Comparison of ENCODE assay signal across 13 mouse cellular contexts in genomic region chr2:131097087-131097486, GRCm38 (mm10). TPM values are rescaled to one million over a fixed set of nuclear protein-coding genes. Genes with fewer than 3 reads are reported as not detected.
DNase-seq lines count a peak whose midpoint lies in the region; ATAC-seq lines count a peak whose summit lies in the region.
"Had no signal": no experiment of that assay in that cellular context is flagged by ENCODE, and none has a peak within 500 bp of the region (broad histone marks: within the 10 kb centered on the region; RNA-seq: fewer than 3 reads in every experiment).

No protein-coding gene starts in this region.

- 69% methylated on average over 4 of the region's 4 CpGs for WGBS in heart, embryonic 13.5 days
- 55% methylated on average over 3 of the region's 4 CpGs for WGBS in lung, embryonic 15.5 days
- WGBS in embryonic facial prominence, embryonic 10.5 days = 83% methylated on average over 4 of the region's 4 CpGs
- 61% methylated on average over 4 of the region's 4 CpGs for WGBS in liver, embryonic 16.5 days (ENCODE audit: insufficient replicate concordance)

- H3K27me3 ChIP-seq in heart, embryonic 13.5 days (replicated peaks) = no peaks in the 10 kb centered on the region
- H3K27me3 ChIP-seq in lung, embryonic 15.5 days = no peaks in the 10 kb centered on the region
- no peaks in the 10 kb centered on the region for H3K27me3 ChIP-seq in embryonic facial prominence, embryonic 10.5 days (replicated peaks; ENCODE audit: low read depth, poor library complexity, severe bottlenecking)
- H3K27me3 ChIP-seq in liver, embryonic 16.5 days (ENCODE audit: control insufficient read depth, insufficient read depth, low read depth, low read length) = no peaks in the 10 kb centered on the region
- H3K27me3 ChIP-seq: forebrain, embryonic 15.5 days; neural tube, embryonic 15.5 days had no signal

- no peak overlapping the region for H3K4me3 ChIP-seq in heart, embryonic 13.5 days
- no peak overlapping the region for H3K4me3 ChIP-seq in lung, embryonic 15.5 days
- H3K4me3 ChIP-seq in embryonic facial prominence, embryonic 10.5 days = peak overlapping the region; percentile 43; the same call in 1 of the 2 replicates
- H3K4me3 ChIP-seq in liver, embryonic 16.5 days (ENCODE audit: low read depth, low read length) = no peak overlapping the region
- H3K4me3 ChIP-seq: forebrain, embryonic 15.5 days; neural tube, embryonic 15.5 days had no signal

- no peaks in the 10 kb centered on the region for H3K9me3 ChIP-seq in heart, embryonic 13.5 days
- no peaks in the 10 kb centered on the region for H3K9me3 ChIP-seq in lung, embryonic 15.5 days
- H3K9me3 ChIP-seq in embryonic facial prominence, embryonic 10.5 days = no peaks in the 10 kb centered on the region
- H3K9me3 ChIP-seq in liver, embryonic 16.5 days (replicated peaks; ENCODE audit: control insufficient read depth, low read length) = no peaks in the 10 kb centered on the region
- H3K9me3 ChIP-seq: forebrain, embryonic 15.5 days; neural tube, embryonic 15.5 days had no signal

- peak overlapping the region; percentile 86 for H3K27ac ChIP-seq in heart, embryonic 13.5 days (replicated peaks)
- H3K27ac ChIP-seq in lung, embryonic 15.5 days = peak overlapping the region; percentile 88; the same call in 1 of the 2 replicates
- peak overlapping the region; percentile 87 for H3K27ac ChIP-seq in embryonic facial prominence, embryonic 10.5 days (replicated peaks)
- H3K27ac ChIP-seq in liver, embryonic 16.5 days (ENCODE audit: low read length) = peak overlapping the region; percentile 51
- H3K27ac ChIP-seq: forebrain, embryonic 15.5 days had no signal

- peaks cover 17% of the 10 kb centered on the region for H3K4me1 ChIP-seq in heart, embryonic 13.5 days
- H3K4me1 ChIP-seq in lung, embryonic 15.5 days = peaks cover 12% of the 10 kb centered on the region
- peaks cover 30% of the 10 kb centered on the region for H3K4me1 ChIP-seq in embryonic facial prominence, embryonic 10.5 days
- H3K4me1 ChIP-seq in liver, embryonic 16.5 days (ENCODE audit: control insufficient read depth, low read depth, low read length) = peaks cover 22% of the 10 kb centered on the region
- H3K4me1 ChIP-seq: forebrain, embryonic 15.5 days; neural tube, embryonic 15.5 days had no signal

- H3K36me3 ChIP-seq in heart, embryonic 13.5 days = no peaks in the 10 kb centered on the region
- no peaks in the 10 kb centered on the region for H3K36me3 ChIP-seq in lung, embryonic 15.5 days
- H3K36me3 ChIP-seq in embryonic facial prominence, embryonic 10.5 days (replicated peaks) = no peaks in the 10 kb centered on the region
- H3K36me3 ChIP-seq in liver, embryonic 16.5 days (ENCODE audit: control insufficient read depth, insufficient read depth) = no peaks in the 10 kb centered on the region
- H3K36me3 ChIP-seq: forebrain, embryonic 15.5 days; neural tube, embryonic 15.5 days had no signal

- no peak for ATAC-seq in heart, embryonic 13.5 days (ENCODE audit: extremely low read depth, insufficient number of reproducible peaks, low FRiP score, low TSS enrichment)
- no peak for ATAC-seq in lung, embryonic 15.5 days (ENCODE audit: borderline replicate concordance, extremely low read depth, low FRiP score, low TSS enrichment)
- no peak for ATAC-seq in liver, embryonic 16.5 days (ENCODE audit: low read depth)
- ATAC-seq in cerebellum, adult (ENCODE audit: insufficient number of reproducible peaks, low FRiP score, low TSS enrichment) = no peak
- ATAC-seq: forebrain, embryonic 15.5 days had no signal

- H3K9ac ChIP-seq in heart, embryonic 13.5 days = no peak overlapping the region
- H3K9ac ChIP-seq in lung, embryonic 15.5 days = no peak overlapping the region
- H3K9ac ChIP-seq in liver, embryonic 16.5 days (ENCODE audit: low read depth, low read length) = 0 out of 2 replicates have a peak overlapping the region, but pooled peaks have one; percentile 9
- H3K9ac ChIP-seq: forebrain, embryonic 15.5 days; neural tube, embryonic 15.5 days had no signal

- no peak overlapping the region for H3K4me2 ChIP-seq in heart, embryonic 13.5 days
- peak overlapping the region; percentile 46; the same call in 1 of the 2 replicates for H3K4me2 ChIP-seq in lung, embryonic 15.5 days
- H3K4me2 ChIP-seq in liver, embryonic 16.5 days (ENCODE audit: low read depth, low read length) = no peak overlapping the region
- H3K4me2 ChIP-seq: forebrain, embryonic 15.5 days; midbrain, embryonic 11.5 days; neural tube, embryonic 15.5 days had no signal

- no peak for DNase-seq in heart, adult 8-10 months (ENCODE audit: low spot score)
- no peak for DNase-seq in lung, postnatal 25 days (ENCODE audit: low spot score)
- DNase-seq in embryonic facial prominence, embryonic 10.5 days (ENCODE audit: low spot score) = no peak
- DNase-seq in right cerebral cortex, postnatal 4 days = no peak

RNA-seq across cellular contexts. Expression of gene Siglec1, which starts 10.5 kb away (rescaled TPM):
- polyA plus RNA-seq in heart, embryonic 13.5 days (2015; fragmentation: Nextera tagmentation; extraction: Ambion mirVana) = 0.31 and 0.33 TPM in 2 replicates
- total RNA-seq in heart, adult 8-10 months (2022) = 1 to 10 TPM in 3 of 4 experiments, under 1 TPM in 1; 0.98 to 2.4 (median 1.5) TPM
- polyA plus RNA-seq in lung, embryonic 15.5 days (2015; fragmentation: Nextera tagmentation; extraction: Ambion mirVana) = 0.44 and 0.47 TPM in 2 replicates
- polyA plus RNA-seq in embryonic facial prominence, embryonic 10.5 days (2016; fragmentation: Nextera tagmentation; extraction: Ambion mirVana) = 0.06 and 0.16 TPM in 2 replicates
- polyA plus RNA-seq in liver, embryonic 16.5 days (2015; fragmentation: Nextera tagmentation; extraction: Ambion mirVana) = 1.4 and 1.8 TPM in 2 replicates

RNA-seq across cellular contexts. Expression of gene Hspa12b, which starts 30.0 kb away (rescaled TPM):
- polyA plus RNA-seq in heart, embryonic 13.5 days (2015; fragmentation: Nextera tagmentation; extraction: Ambion mirVana) = 8.1 and 8.4 TPM in 2 replicates
- 10 to 100 TPM; 21.5 to 33.7 (median 31.0) TPM for total RNA-seq in heart, adult 8-10 months (2022)
- 15.0 and 16.5 TPM in 2 replicates for polyA plus RNA-seq in lung, embryonic 15.5 days (2015; fragmentation: Nextera tagmentation; extraction: Ambion mirVana)
- 9.7 and 14.1 TPM in 2 replicates for polyA plus RNA-seq in embryonic facial prominence, embryonic 10.5 days (2016; fragmentation: Nextera tagmentation; extraction: Ambion mirVana)
- polyA plus RNA-seq in liver, embryonic 16.5 days (2015; fragmentation: Nextera tagmentation; extraction: Ambion mirVana) = 2.0 TPM in 2 replicates

RNA-seq across cellular contexts. Expression of gene Adam33, which starts 33.5 kb away (rescaled TPM):
- polyA plus RNA-seq in heart, embryonic 13.5 days (2015; fragmentation: Nextera tagmentation; extraction: Ambion mirVana) = 11.7 and 12.8 TPM in 2 replicates
- 1 to 10 TPM; 1.1 to 1.9 (median 1.7) TPM for total RNA-seq in heart, adult 8-10 months (2022)
- 4.0 and 8.1 TPM in 2 replicates for polyA plus RNA-seq in lung, embryonic 15.5 days (2015; fragmentation: Nextera tagmentation; extraction: Ambion mirVana)
- 0.64 and 1.0 TPM in 2 replicates for polyA plus RNA-seq in embryonic facial prominence, embryonic 10.5 days (2016; fragmentation: Nextera tagmentation; extraction: Ambion mirVana)
- polyA plus RNA-seq in liver, embryonic 16.5 days (2015; fragmentation: Nextera tagmentation; extraction: Ambion mirVana) = 0.61 and 0.81 TPM in 2 replicates

RNA-seq across cellular contexts. Expression of gene Gm11037, which starts 36.2 kb away (rescaled TPM):
- not detected in 2 replicates for polyA plus RNA-seq in heart, embryonic 13.5 days (2015; fragmentation: Nextera tagmentation; extraction: Ambion mirVana)
- total RNA-seq in heart, adult 8-10 months (2022) = not detected
- polyA plus RNA-seq in lung, embryonic 15.5 days (2015; fragmentation: Nextera tagmentation; extraction: Ambion mirVana) = not detected in 2 replicates
- polyA plus RNA-seq in embryonic facial prominence, embryonic 10.5 days (2016; fragmentation: Nextera tagmentation; extraction: Ambion mirVana) = not detected in 2 replicates
- not detected in 2 replicates for polyA plus RNA-seq in liver, embryonic 16.5 days (2015; fragmentation: Nextera tagmentation; extraction: Ambion mirVana)
- total RNA-seq: adrenal gland, adult 18-20 months; MEL had no signal
- polyA plus RNA-seq: forebrain, embryonic 15.5 days; midbrain, embryonic 11.5 days; neural tube, embryonic 15.5 days had no signal

RNA-seq across cellular contexts. Expression of gene Gfra4, which starts 54.2 kb away (rescaled TPM):
- polyA plus RNA-seq in heart, embryonic 13.5 days (2015; fragmentation: Nextera tagmentation; extraction: Ambion mirVana) = 3.2 and 3.4 TPM in 2 replicates
- total RNA-seq in heart, adult 8-10 months (2022) = 10 to 100 TPM in 1 of 4 experiments, 1 to 10 TPM in 3; 7.4 to 13.3 (median 9.0) TPM
- 12.5 and 12.9 TPM in 2 replicates for polyA plus RNA-seq in lung, embryonic 15.5 days (2015; fragmentation: Nextera tagmentation; extraction: Ambion mirVana)
- polyA plus RNA-seq in embryonic facial prominence, embryonic 10.5 days (2016; fragmentation: Nextera tagmentation; extraction: Ambion mirVana) = 5.6 and 7.2 TPM in 2 replicates
- polyA plus RNA-seq in liver, embryonic 16.5 days (2015; fragmentation: Nextera tagmentation; extraction: Ambion mirVana) = 0.16 and 0.18 TPM in 2 replicates
- total RNA-seq: MEL had no signal
